Mouse (Mus musculus) ES-Bruce4 (cell line): ENCODE results near the gene Ralgps1.

Experiments used
- CTCF ChIP-seq: IDR thresholded peaks from one replicate; pipeline ENCODE4 v1.8.1; 2011; ENCODE audit warnings: low read depth, low read length
- POLR2A ChIP-seq: IDR thresholded peaks from one replicate; pipeline ENCODE4 v1.8.1; 2011; ENCODE audit warnings: low read length; ENCODE audit not compliant: insufficient read depth

DNA sequence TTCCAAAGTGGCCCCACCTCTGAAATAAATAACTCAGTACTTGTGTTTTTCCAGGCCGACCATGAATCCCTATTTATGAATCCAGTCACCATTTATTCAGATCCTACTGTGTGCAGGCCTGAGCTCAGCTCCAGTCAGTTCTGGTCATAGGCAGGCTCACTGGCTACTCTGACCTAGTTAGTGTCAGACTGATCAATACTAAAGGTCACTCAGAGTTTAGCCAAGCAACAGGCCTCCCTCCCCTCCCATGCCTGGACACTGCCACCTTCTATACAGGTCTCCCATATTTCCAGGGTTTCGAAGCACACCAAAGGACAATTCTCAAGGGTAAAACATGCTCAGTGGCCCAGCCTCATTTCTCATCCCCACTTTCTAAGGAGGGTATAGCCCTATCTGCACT is 100.7 kb downstream of the Ralgps1 start:
- TF ChIP-seq CTCF = no peak
- no peak for TF ChIP-seq POLR2A
